Mouse (Mus musculus): ENCODE results near the gene Npc1l1. TPM values are rescaled to one million over a fixed set of nuclear protein-coding genes. Genes with fewer than 3 reads are reported as not detected.
"Not testable (repeated sequence)": the region's sequence is repeated elsewhere in the genome, so short reads cannot be mapped to it uniquely, and the experiment has no call there.

Gene Npc1l1
- under 1 TPM; 0.05 to 0.12 TPM for total RNA-seq (2021)
- long read RNA-seq, experiment 1 = 0 reads
- long read RNA-seq, experiment 2, partial matches to known transcripts = 1 of 1 reads
- long read RNA-seq, experiment 2, other reads (novel, unspliced or antisense) = 0 of 1 reads

- no peak for DNase-seq (ENCODE audit: low spot score in 2 of 2)
Measured at GRCm38 (mm10) chr11:6230012-6230411, at the start of gene Npc1l1. Gene Npc1l1, minus strand, starts transcription at chr11:6230143.

GRCm38 (mm10) chr11:6276466-6276865 lies 46.5 kb upstream of the Npc1l1 start:
- DNase-seq (ENCODE audit: low spot score in 2 of 2) = no peak

GRCm38 (mm10) chr11:6275094-6275484 lies 45.1 kb upstream of the Npc1l1 start:
- no peak for DNase-seq (ENCODE audit: low spot score in 2 of 2)

- peak; percentile 96 to 100 for DNase-seq (ENCODE audit: low spot score in 2 of 2)
Measured at GRCm38 (mm10) chr11:6274387-6275093, 44.6 kb upstream of the Npc1l1 start, which contains the start of gene Tmed4. Gene Tmed4, minus strand, starts transcription at chr11:6274870.

GRCm38 (mm10) chr11:6273607-6274006 lies 43.7 kb upstream of the Npc1l1 start:
- no peak for DNase-seq (ENCODE audit: low spot score in 2 of 2)

GRCm38 (mm10) chr11:6267320-6268254 lies 37.6 kb upstream of the Npc1l1 start, which contains the start of gene Ddx56:
Gene Ddx56, minus strand, starts transcription at chr11:6267772.
- peak; percentile 72 to 91 for DNase-seq (ENCODE audit: low spot score in 2 of 2)

GRCm38 (mm10) chr11:6266621-6267020 lies 36.7 kb upstream of the Npc1l1 start:
- DNase-seq (ENCODE audit: low spot score in 2 of 2) = no peak

GRCm38 (mm10) chr11:6261434-6262082 lies 31.6 kb upstream of the Npc1l1 start:
- peak in 1 of 2 experiments; percentile 64 for DNase-seq (ENCODE audit: low spot score in 2 of 2)

GRCm38 (mm10) chr11:6259413-6259812 lies 29.5 kb upstream of the Npc1l1 start:
- DNase-seq (ENCODE audit: low spot score in 2 of 2) = no peak

GRCm38 (mm10) chr11:6256490-6257072 lies 26.6 kb upstream of the Npc1l1 start:
- no peak for DNase-seq (ENCODE audit: low spot score in 2 of 2)

GRCm38 (mm10) chr11:6254602-6255001 lies 24.7 kb upstream of the Npc1l1 start:
- not testable (repeated sequence) for DNase-seq (ENCODE audit: low spot score in 2 of 2)

- no peak for DNase-seq (ENCODE audit: low spot score in 2 of 2)
Measured at GRCm38 (mm10) chr11:6252824-6253223, 22.9 kb upstream of the Npc1l1 start.

GRCm38 (mm10) chr11:6252248-6252647 lies 22.3 kb upstream of the Npc1l1 start:
- no peak for DNase-seq (ENCODE audit: low spot score in 2 of 2)

GRCm38 (mm10) chr11:6244707-6245106 lies 14.8 kb upstream of the Npc1l1 start:
- DNase-seq (ENCODE audit: low spot score in 2 of 2) = no peak

GRCm38 (mm10) chr11:6233025-6233424 lies 3.1 kb upstream of the Npc1l1 start:
- no peak for DNase-seq (ENCODE audit: low spot score in 2 of 2)

- DNase-seq (ENCODE audit: low spot score in 2 of 2) = no peak
Measured at GRCm38 (mm10) chr11:6224541-6225229, 5.3 kb downstream of the Npc1l1 start.

GRCm38 (mm10) chr11:6222187-6222586 lies 7.8 kb downstream of the Npc1l1 start:
- DNase-seq (ENCODE audit: low spot score in 2 of 2) = no peak

- DNase-seq (ENCODE audit: low spot score in 2 of 2) = no peak
Measured at GRCm38 (mm10) chr11:6219967-6220366, 10.0 kb downstream of the Npc1l1 start.

- DNase-seq (ENCODE audit: low spot score in 2 of 2) = no peak
Measured at GRCm38 (mm10) chr11:6218189-6218896, 11.6 kb downstream of the Npc1l1 start.

GRCm38 (mm10) chr11:6216834-6217233 lies 13.1 kb downstream of the Npc1l1 start:
- no peak for DNase-seq (ENCODE audit: low spot score in 2 of 2)
